Mouse (Mus musculus) lung, postnatal 0 days (tissue): ENCODE results near the gene Hyal1. TPM values are rescaled to one million over a fixed set of nuclear protein-coding genes. Genes with fewer than 3 reads are reported as not detected.
"Not testable (repeated sequence)": the region's sequence is repeated elsewhere in the genome, so short reads cannot be mapped to it uniquely, and the experiment has no call there.

Experiments
- ATAC-seq: fragments of 200-750 bp; cut with Nextera tagmentation; 2 replicates; pipeline ENCODE4 v1.8.0; 2017; ENCODE audit warnings: moderate library complexity
- DNase-seq: peaks from one replicate; pipeline ENCODE4 v3.0.0-alpha.2; 2016; ENCODE audit warnings: low spot score
- H3K27ac ChIP-seq: fragments of 300-500 bp; sonication (generic); 2 replicates; pipeline ENCODE4 v1.5.1; 2014; ENCODE audit warnings: antibody characterized with exemption, mild to moderate bottlenecking, low read length, mixed read lengths
- H3K27me3 ChIP-seq: fragments of 300-500 bp; sonication (generic); replicated peaks from 2 replicates; pipeline ENCODE4 v1.6.1; 2014; ENCODE audit warnings: low read length, mixed read lengths; ENCODE audit not compliant: insufficient read depth
- H3K36me3 ChIP-seq: fragments of 300-500 bp; sonication (generic); 2 replicates; pipeline ENCODE4 v1.6.1; 2014; ENCODE audit warnings: low read length, mixed read lengths; ENCODE audit not compliant: insufficient read depth
- H3K4me1 ChIP-seq: fragments of 300-500 bp; sonication (generic); 2 replicates; pipeline ENCODE4 v1.6.1; 2014; ENCODE audit warnings: antibody characterized with exemption, low read depth, low read length, mixed read lengths; ENCODE audit not compliant: insufficient read depth
- H3K4me2 ChIP-seq: fragments of 300-500 bp; sonication (generic); replicated peaks from 2 replicates; pipeline ENCODE4 v1.6.1; 2014; ENCODE audit warnings: low read depth, mild to moderate bottlenecking, low read length, moderate library complexity, mixed read lengths
- H3K4me3 ChIP-seq: fragments of 300-500 bp; sonication (generic); 2 replicates; pipeline ENCODE4 v1.5.1; 2014; ENCODE audit warnings: low read depth, low read length
- H3K9ac ChIP-seq: fragments of 300-500 bp; sonication (generic); replicated peaks from 2 replicates; pipeline ENCODE4 v1.6.1; 2014; ENCODE audit warnings: low read depth, mild to moderate bottlenecking
- H3K9me3 ChIP-seq: fragments of 300-500 bp; sonication (generic); 2 replicates; pipeline ENCODE4 v1.6.1; 2016; ENCODE audit warnings: low read length, mixed read lengths
- CTCF ChIP-seq: IDR thresholded peaks from 2 replicates; pipeline ENCODE4 v1.5.1; 2016; ENCODE audit warnings: antibody characterized with exemption, mild to moderate bottlenecking
- EP300 ChIP-seq: IDR thresholded peaks from 2 replicates; pipeline ENCODE4 v1.6.1; 2016; ENCODE audit warnings: antibody characterized with exemption, mild to moderate bottlenecking, control low read depth
- WGBS: fragments of 180-500 bp; shearing (Covaris S2); extraction: QIAGEN DNeasy Blood & Tissue Kit; methylation state at CpG from one replicate; pipeline ENCODE4 v1.1.7; 2014; 5-methylcytosine and 5-hydroxymethylcytosine counted together
- polyA plus RNA-seq: library from polyadenylated mRNA; unstranded; fragments of >200 nt; fragmentation: Nextera tagmentation; extraction: Ambion mirVana; gene quantifications from 2 replicates; pipeline ENCODE4 v1.2.1, GENCODE M21; 2015

Gene Hyal1
- polyA plus RNA-seq, 1 experiment from 2014 or later, result 11.0 TPM

GRCm38 (mm10) chr9:107573774-107574173 is 3.0 kb upstream of the Hyal1 start:
- TF ChIP-seq CTCF, result peak; percentile 25; the same call in 1 of the 2 replicates
- H3K4me2 ChIP-seq, H3K27me3 ChIP-seq, H3K27ac ChIP-seq, DNase-seq, H3K4me3 ChIP-seq, H3K36me3 ChIP-seq, H3K9ac ChIP-seq, H3K9me3 ChIP-seq, ATAC-seq: not testable (repeated sequence)
- WGBS, result 79% methylated on average over 6 of the region's 6 CpGs
- H3K4me1 ChIP-seq, result peaks cover 12% of the 10 kb centered on the region; the same call in 1 of the 2 replicates

GRCm38 (mm10) chr9:107575579-107576356 is 959 bp upstream of the Hyal1 start:
- DNase-seq (peak; percentile 59), ATAC-seq (no peak)
- WGBS, result 58% methylated on average over 14 of the region's 14 CpGs
- Histone ChIP-seq H3K4me3 (no peak overlapping the region), H3K36me3 (peaks cover 8% of the 10 kb centered on the region; the same call in 1 of the 2 replicates), H3K4me1 (peaks cover 6% of the 10 kb centered on the region; the same call in 1 of the 2 replicates), H3K4me2 (no peak overlapping the region), H3K9ac (no peak overlapping the region), H3K9me3 (no peaks in the 10 kb centered on the region), H3K27me3 (no peaks in the 10 kb centered on the region), H3K27ac (peak overlapping the region; percentile 38)
- TF ChIP-seq EP300 (0 out of 2 replicates have a peak, but pooled peaks have one; percentile 20), CTCF (no peak)

GRCm38 (mm10) chr9:107577871-107578270 is 1.1 kb downstream of the Hyal1 start:
- H3K4me1 ChIP-seq, result peaks cover 6% of the 10 kb centered on the region
- no peaks in the 10 kb centered on the region for H3K36me3 ChIP-seq
- DNase-seq (no peak), ATAC-seq (no peak)
- no peak overlapping the region for H3K4me2 ChIP-seq
- H3K27ac ChIP-seq, result no peak overlapping the region
- H3K9me3 ChIP-seq, result no peaks in the 10 kb centered on the region
- no peak overlapping the region for H3K4me3 ChIP-seq
- H3K9ac ChIP-seq, result no peak overlapping the region
- TF ChIP-seq EP300 (no peak), CTCF (no peak)
- 90% methylated on average over 10 of the region's 10 CpGs for WGBS
- H3K27me3 ChIP-seq, result no peaks in the 10 kb centered on the region

- Histone ChIP-seq H3K9me3 (no peaks in the 10 kb centered on the region), H3K27ac (no peak within 1 kb of the TSS; the same call in 1 of the 2 replicates), H3K4me2 (no peak within 1 kb of the TSS), H3K4me3 (no peak within 1 kb of the TSS), H3K4me1 (peaks cover 6% of the 10 kb centered on the region), H3K36me3 (no peaks in the 10 kb centered on the region), H3K9ac (no peak within 1 kb of the TSS), H3K27me3 (no peaks in the 10 kb centered on the region)
- WGBS, result 70% methylated on average over 3 of the region's 3 CpGs
- TF ChIP-seq EP300 (no peak), CTCF (no peak)
- ATAC-seq (no peak), DNase-seq (no peak)
Measured at GRCm38 (mm10) chr9:107578587-107578986, 1.9 kb downstream of the Hyal1 start, which contains the start of gene Naa80. TSS of gene Naa80 (plus strand) at chr9:107578887.

- H3K36me3 ChIP-seq, result no peaks in the 10 kb centered on the region
- no peak for TF ChIP-seq CTCF
- no peak for TF ChIP-seq EP300
- H3K9ac ChIP-seq, result no peak overlapping the region
- no peak for ATAC-seq
- DNase-seq, result peak; percentile 19
- no peak overlapping the region; the same call in 1 of the 2 replicates for H3K27ac ChIP-seq
- H3K27me3 ChIP-seq, result no peaks in the 10 kb centered on the region
- H3K4me2 ChIP-seq, result no peak overlapping the region
- H3K9me3 ChIP-seq, result no peaks in the 10 kb centered on the region
- H3K4me1 ChIP-seq, result peaks cover 6% of the 10 kb centered on the region
- whole genome bisulfite sequencing, result 94% methylated on average over 14 of the region's 14 CpGs
- H3K4me3 ChIP-seq, result no peak overlapping the region
Measured at GRCm38 (mm10) chr9:107579023-107579900, 2.5 kb downstream of the Hyal1 start.
